Mouse (Mus musculus): Measurements from ENCODE around the gene Ap4s1.
A peak's percentile ranks its signal among the peaks of the same experiment; 100 is the strongest.

Gene Ap4s1

DNA sequence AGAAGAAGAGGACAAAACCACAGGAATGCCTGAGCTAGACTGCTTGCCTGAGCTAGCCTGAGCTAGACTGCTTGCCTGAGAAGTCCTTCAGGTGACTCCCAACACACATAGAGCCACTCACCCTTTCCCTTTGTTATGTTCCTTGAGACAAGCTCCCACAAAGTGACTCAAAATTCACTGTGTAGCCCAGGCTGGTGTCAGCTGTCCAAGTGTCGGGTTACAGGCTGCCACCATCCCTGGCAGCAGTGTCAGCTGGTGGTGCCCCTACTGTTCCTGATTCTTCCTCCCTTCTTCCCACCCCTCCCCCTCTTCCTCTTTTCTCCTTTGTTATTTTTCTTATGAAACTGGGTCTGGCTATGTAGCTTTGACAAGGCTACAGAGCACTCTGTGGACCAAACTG, 13.0 kb downstream of the Ap4s1 start:
- DNase-seq (ENCODE audit: extremely low spot score, low spot score) = peak; percentile 22

DNA sequence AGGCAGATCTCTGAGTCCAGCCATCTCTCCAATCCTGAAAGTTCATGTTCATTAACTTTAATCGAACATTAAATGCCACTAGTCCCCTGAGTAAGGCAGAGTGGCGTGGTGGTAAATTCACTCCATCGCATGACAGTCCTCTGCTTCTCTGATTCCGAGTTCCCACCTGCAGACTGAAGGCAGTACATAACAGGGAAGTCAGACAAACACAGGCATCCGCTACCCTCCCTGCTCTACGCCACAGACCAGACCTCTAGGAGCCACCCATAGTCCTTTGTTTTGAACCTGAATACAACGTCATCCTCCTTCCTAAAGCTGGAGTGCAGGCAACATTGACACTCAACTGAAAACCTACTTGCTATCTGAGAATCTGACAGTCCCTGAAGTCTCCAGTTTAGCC, 13.7 kb downstream of the Ap4s1 start:
- no peak for DNase-seq (ENCODE audit: extremely low spot score, low spot score)

DNA sequence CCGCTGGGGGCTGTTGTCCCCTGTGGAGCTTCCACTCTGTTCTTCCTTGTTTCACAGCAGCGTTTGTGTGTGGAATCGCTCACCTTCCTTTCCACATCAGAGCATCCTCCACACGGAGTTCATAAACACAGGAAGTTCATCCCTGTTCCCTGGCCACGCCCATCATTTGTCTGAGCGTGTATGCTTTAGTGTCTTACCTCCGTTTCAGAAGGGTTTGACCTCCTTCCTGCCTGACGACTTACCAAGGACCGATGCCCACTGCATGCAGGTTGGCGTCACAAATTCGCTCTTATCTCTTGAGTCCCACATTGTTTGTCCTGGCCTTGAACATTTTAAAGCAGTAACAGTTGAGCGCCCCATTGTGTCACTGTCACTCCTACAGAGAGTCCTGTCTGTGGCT, 14.9 kb downstream of the Ap4s1 start:
- no peak for DNase-seq (ENCODE audit: extremely low spot score, low spot score)

DNA sequence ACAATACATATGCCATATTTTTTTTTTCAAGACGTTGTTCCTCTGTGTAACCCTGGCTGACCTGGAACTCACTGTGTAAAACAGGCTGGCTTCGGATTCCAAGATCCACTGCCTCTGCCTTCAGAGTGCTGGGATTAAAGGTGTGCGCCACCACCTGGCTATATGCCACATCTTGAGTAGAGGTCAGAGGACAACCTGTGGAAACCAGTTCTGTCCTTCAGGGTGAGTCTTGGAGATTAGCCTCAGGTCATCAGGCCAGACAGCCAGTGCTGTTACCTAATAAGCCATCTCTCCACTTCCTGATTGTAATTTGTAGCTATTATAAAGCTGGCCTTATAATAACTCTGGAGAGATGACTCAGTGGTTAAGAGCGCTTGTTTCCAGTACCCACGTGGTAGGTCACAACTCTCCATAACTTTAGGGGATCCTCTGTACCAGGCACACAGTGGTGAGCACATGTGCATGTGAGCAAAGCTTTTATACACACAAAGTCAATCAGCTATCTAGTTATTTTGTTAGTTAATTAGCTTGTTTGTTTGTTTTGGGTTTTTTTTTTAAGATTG, 15.9 kb downstream of the Ap4s1 start:
- DNase-seq (ENCODE audit: extremely low spot score, low spot score) = no peak

DNA sequence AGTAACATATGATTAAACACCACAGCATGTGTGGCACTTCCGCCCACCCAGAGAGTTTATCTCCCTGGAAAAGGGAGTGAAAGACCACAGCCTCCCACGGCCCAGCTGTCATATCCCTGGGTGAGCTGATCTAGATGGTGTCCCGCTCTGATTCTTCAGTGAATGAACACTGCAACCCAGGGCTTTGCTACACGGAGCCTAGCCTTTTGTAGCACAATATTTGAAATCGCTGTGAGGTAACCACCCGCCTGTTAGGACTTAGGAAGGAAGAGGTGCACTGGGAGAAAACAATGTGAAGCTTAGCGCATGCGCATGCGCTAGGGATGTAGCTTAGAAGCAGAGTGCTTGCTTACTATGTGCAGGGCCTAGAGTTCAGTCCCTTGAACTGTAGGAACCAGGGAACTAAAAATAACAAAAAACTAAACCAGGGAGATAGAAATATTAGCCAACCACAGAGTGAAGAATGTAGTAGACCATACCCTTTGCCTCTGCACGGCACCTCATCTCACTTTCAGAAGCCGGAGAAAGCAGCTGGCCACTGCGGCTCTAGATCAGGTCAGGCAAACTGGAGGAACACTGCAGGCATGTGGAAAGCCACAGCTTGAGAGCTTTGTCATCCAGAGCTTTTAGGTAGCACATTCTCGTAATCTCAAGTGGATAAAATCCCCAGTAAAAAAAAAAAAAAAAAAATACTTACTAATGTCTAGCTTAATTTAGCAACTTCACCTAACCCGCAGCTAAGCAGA, 18.3 kb downstream of the Ap4s1 start:
- no peak for DNase-seq (ENCODE audit: extremely low spot score, low spot score)

DNA sequence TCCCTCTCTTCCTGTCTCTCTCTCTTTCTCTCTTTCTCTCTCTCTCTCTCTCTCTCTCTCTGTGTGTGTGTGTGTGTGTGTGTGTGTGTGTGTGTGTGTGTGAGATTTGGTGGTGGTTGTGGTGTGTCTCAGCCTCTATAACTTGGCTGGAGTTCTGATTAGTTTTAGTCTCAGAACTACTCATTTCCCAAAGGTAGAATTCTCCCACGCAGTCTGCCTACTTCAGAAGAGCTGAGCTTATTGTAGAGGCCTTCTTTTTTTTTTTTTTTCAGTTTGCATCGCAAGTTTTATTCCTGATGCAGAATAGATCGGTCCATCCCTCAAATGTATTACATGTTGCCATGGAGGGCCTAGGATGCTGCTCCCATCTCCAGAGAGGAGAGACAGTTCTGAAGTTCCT, 18.9 kb downstream of the Ap4s1 start:
- no peak for DNase-seq (ENCODE audit: extremely low spot score, low spot score)

DNA sequence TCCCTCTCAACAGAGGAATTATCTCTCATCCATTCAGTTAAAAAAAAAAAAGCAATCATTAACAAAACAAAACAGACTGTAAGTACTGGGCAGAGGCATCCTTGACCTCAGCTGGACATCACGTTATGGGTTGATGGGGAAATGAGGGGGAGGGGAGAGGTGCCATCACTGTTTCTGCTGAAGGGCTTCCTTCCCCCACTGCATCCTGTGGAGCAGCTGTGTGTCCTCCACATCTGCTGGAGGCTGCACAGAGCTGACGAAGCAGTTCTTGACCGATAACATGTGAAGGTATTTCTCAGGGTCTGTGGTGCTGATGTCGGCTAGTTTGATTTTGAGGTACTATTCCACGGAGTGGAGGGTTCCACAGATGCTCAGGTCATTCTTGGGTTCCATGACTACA, 19.3 kb downstream of the Ap4s1 start:
- DNase-seq (ENCODE audit: extremely low spot score, low spot score) = no peak

DNA sequence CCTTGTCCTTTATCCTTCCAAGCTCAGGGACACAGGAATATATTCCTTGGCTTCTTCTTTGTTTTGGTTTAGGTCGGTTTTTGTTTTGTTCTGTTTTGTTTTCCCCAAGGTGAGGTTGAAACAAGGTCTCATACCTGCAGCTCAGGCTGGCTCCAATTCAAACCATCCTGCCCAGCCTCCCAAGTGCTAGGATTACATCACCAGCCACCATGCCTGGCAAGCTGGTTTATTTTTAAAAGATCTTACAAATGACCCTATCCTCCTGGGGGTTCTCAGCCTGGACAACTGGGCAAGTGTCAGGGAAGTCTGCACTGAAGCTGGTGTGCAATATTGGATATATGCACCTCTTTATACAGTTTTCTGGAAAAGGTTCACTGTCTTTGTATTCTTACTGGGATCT, 21.9 kb downstream of the Ap4s1 start:
- no peak for DNase-seq (ENCODE audit: extremely low spot score, low spot score)

DNA sequence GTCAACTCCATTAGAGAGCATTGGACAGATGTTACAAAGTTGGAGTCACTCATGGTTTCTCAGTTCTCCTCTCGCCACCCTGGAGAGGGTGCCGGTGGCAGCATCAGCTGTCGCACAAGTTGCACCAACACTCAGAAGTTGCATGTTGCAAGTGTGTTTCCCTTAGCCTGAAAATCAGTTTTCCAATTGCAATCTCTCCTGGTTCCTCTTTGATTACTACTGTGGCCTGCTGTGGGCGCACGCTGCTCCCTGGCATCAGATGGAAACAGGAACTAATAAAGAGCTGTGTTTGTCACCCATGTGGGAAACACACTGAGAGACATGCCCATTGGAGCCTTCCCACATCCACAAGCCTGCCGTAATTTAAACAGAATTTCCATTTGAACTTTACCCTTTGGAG, 27.8 kb downstream of the Ap4s1 start:
- DNase-seq (ENCODE audit: extremely low spot score, low spot score) = no peak

DNA sequence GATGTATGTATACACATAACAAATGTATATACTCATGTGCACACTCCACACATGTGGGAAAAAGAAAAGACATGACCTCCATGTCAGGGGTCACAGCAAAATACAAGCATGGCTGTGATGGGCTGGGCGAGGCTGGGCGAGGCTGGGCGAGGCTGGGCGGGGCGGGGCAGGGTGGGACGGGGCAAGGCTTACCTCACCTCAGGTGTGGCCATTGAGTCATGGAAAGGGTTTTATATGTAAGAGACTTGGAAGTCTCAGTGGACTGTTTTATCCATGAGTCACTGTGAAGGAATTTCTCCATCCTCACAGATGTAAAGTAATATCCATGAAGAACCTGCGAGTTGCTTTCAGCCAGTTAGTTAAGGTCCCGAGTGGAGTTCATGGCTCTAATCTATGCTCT, 31.0 kb downstream of the Ap4s1 start:
- no peak for DNase-seq (ENCODE audit: extremely low spot score, low spot score)

DNA sequence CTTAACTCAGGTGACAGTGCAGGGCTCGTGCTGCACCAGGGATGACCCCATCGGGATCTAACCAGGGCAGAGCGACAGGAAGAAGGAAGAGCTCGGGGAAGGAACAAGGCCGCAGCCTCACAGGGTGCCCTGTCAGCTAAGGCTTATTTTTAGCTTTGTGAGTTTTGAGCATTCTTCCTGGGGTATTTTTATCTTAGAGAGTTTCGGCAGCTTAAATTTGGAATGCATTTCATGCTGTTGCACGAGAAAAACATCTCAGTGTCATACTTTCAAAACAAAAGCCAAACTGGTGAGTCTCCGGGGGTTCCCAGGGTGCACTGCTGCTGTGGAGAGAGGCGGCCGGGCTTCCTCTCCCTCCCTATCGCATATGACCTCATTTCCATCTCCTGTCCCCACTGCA, 38.2 kb downstream of the Ap4s1 start:
- DNase-seq (ENCODE audit: extremely low spot score, low spot score) = no peak

DNA sequence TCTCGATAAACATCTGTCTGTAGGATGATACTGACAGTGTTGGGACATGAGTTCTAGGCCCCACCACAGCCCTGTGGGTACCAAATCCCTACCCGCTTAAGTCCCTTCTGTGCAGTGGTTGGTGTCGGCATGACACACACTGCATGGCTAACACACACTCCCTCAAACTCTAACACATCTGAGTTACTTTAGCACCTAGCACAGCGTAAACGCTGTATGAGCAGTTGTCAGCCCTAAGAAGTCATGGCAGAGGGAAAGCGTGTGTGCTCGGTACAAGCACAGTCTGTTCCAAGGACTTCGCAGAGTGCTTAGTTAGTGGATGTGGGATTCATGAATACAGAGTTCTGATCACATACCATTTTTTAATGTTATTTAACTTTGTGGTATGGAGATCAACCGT, 39.0 kb downstream of the Ap4s1 start:
- no peak for DNase-seq (ENCODE audit: extremely low spot score, low spot score)

DNA sequence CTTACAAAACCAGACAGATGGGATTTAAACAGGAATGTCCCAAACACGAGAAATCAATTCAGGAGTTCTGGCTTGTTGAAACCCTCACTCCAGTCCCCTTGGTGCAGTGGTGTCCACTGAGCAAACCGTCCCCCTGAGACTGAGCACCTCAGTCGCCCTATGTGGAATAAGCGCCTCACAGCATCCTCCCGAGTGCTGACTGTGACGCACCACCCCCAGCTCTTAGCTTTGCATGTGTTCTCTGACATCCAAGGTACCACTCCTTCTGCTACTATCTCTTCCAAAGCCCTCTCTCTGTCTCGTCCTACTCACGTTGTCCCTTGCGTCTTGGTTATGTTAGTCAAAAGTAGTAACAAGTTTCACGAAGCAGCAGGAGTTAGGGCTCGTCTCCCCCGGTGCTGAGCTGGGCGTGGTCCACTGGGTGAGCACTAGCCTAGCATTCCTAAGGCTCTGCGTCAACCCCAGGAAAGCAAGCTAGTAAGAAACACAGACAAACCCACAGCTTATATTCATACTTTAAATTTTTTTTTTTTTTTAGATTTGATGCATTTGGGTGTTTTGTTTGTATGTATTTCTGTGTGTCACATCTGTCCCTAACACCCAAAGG, 43.9 kb downstream of the Ap4s1 start:
- no peak for DNase-seq (ENCODE audit: extremely low spot score, low spot score)

DNA sequence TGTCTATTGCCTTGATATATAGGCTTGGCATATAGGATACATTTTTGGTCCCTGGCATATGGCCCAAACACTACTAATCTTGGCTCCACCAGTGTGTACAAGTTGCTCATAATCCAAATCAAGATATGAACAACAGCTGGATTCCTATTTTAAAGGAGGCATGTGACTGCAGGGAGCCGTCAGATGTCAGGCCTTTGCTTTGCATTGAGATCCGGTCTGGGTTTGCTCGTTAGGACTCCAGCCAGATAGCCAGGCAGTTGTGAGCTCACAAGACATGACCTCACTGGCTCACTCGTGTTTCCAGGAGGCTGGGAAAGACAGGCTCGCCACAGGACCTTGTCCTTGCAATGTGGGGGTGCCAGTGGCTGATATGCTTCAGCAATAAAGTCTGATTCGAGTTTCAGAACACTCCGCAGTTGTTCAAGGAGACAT, 45.0 kb downstream of the Ap4s1 start:
- no peak for DNase-seq (ENCODE audit: extremely low spot score, low spot score)

DNA sequence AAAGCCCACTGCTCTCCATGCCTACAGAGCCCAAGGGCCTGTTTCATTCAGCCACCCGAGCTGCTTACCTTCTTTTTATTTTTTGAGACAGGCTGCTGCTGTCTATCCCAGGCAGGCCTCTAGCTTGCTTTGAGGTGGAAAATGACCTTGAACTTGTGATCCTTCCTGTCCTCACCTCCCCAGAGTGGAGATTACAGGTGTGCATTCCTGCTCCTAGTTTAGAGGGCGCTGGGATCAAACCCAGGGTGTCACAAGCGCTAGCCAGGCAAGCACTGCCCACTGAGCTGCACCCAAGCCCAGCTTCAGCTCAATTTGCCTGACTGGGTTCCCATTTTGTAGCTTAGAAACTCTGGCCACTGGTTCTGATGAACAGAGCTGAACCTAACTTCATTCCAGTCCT, 45.5 kb downstream of the Ap4s1 start:
- DNase-seq (ENCODE audit: extremely low spot score, low spot score) = no peak

DNA sequence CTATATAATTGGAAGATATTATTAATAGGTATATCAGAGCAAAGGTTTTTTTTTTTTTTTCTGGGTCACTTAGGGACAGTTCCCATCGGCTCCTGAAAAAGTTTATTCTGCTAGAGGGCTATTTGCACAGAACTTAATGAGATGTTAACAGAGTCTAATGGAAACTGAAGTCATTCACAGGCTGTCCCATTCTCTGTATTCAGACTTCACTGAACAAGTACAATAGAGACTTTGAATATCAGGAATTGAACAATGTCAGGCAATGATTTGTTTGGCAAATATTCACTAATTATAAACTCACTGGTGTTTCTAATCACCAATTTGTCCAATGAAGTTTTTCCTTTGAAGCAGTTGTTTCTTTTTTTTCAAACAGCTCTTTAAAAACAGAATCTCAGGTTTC, 46.0 kb downstream of the Ap4s1 start:
- DNase-seq (ENCODE audit: extremely low spot score, low spot score) = no peak

DNA sequence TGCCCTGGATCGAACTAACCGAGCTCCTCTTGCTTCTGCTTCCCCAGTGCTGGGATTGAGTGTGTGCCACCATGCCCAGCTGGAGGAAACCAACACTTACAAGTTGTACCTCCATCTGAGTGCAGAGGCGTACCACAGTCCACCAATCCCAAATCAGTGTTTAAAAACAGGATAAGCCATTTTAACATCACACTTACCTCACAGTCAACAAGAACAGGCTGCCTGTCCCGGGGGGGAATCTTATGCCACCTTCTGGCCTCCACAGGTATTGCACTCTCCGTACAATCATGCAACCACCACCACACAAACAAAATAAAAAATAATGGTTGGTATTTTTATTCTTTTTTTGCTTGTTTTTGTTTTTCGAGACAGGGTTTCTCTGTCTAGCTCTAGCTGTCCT, 50.9 kb downstream of the Ap4s1 start:
- peak; percentile 24 for DNase-seq (ENCODE audit: extremely low spot score, low spot score)

DNA sequence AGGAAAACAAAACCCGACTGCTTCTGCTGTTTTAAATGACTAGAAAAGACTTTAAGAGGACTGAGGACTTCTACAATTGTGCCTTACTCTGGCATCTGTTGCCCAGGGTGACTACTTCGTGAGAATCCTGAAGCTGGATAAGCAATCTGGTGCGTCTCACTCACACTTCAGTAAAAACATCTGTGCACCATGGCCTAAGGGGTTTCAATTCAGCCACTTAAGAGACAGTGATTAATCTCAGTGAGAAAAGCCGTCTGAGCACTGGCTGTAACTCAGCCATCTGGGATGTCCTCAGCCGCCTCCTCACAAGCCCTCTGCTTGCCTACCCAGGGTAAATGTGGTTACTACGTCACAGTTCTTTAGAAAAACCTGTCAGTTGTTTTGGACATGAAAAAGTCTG, 54.1 kb downstream of the Ap4s1 start:
- DNase-seq (ENCODE audit: extremely low spot score, low spot score) = no peak

DNA sequence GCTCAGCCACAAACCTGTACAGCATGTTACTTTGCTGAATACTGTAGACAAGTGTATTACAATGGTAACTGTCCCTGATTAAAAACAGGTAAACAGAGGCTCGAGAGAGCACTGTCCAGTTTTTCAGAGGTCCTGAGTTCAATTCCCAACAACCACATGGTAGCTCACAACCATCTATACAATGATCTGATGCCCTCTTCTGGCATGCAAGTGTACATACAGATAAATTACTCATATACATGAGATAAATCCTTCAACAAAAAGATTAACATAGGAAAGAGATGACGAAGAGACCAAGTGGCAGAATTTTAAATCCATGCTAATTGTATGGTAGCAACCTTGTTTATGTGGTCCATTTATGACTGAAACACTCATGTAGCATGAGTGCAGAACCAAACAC, 56.5 kb downstream of the Ap4s1 start:
- DNase-seq (ENCODE audit: extremely low spot score, low spot score) = no peak

DNA sequence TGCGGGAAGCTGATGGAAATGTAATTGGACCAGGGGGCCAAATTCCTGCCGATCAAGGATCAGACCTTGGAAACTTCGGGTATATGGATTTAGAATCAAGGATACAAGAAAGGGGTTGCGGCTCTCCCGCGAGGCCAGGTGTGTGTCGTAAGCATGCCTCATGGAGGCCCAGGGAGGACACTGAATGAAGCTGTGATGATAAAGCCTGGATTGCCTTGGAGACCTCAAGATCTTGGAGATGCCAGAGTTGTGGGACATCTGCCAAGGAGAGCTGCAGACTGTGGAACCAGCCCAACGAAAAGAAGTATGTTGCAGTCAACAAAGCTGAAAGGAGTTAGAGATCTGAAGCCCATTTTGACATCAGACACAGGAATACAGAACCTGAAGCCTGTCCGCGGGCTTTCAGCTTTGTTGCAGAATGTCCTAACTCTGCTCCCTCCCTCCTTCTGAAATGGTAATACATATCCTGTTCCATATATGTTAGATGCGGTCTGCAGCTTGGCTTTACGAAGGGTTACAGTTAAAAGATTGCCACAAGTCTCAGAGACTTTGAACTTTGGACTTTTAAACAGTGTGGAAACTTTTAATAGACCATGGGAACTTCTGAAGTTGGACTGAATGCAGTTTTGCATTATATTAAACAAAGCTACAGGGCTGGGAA, 65.2 kb downstream of the Ap4s1 start:
- no peak for DNase-seq (ENCODE audit: extremely low spot score, low spot score)

DNA sequence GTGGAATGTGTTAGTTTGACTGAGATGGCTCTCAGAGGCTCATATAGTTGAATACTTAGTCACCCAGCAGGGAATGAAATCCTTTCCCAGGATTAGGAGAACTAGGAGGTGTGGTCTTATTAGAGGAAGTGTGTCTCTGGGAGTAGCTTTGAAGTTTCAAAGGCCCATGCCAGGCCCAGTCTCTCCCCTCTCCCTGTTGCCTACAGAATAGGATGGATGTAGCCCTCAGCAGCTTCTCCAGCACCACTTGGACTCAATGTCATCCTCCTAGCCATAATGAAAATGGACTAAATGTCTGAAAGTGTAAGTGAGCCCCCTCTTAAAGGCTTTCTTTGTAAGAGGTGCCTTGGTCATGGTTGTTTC, 65.7 kb downstream of the Ap4s1 start:
- DNase-seq (ENCODE audit: extremely low spot score, low spot score) = no peak

DNA sequence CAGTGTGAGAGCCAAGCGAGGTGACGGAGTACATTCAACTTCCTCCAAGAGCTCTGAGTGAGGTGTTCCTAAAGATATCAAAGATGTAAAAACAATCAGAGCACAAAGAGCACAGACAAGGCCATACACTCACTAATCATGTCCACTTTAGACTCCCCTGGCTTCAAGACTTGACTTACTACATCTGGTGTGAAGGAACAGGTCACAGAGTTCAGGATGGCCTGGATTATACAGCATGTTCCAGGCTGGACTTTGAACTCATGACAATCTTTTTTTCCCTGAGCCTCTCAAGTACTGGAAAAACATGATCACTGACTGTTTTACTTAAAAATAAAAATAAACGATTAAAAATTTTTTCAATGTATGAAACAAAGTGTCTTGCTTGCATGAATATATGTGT, 68.5 kb downstream of the Ap4s1 start:
- no peak for DNase-seq (ENCODE audit: extremely low spot score, low spot score)

DNA sequence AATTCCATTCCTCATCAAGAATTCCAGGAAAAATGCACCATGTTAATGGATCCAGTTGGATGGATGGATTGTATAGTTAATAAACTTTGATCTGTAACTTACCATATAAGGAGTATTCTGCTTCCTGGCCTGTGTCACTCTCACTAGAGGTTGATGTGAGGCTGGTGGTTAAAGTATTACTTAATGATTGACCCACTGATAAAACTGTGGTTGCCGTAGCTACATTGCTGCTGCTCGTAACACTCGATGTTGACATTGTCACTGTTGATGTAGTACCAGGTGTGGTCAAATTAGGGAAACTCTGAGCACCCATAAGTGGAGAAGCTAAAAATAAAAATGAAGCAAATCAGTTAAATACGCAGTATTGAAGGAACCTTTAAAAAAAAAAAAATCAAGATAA, 76.6 kb downstream of the Ap4s1 start:
- DNase-seq (ENCODE audit: extremely low spot score, low spot score) = no peak

All from neural tube, embryonic 10.5 days (tissue).